Mouse (Mus musculus) liver, embryonic 12.5 days (tissue): Measurements from ENCODE around the gene Coro2a. TPM values are rescaled to one million over a fixed set of nuclear protein-coding genes. Genes with fewer than 3 reads are reported as not detected.

Experiments used
- ATAC-seq: fragments of 200-750 bp; cut with Nextera tagmentation; 2 replicates; pipeline ENCODE4 v1.8.0; 2017; ENCODE audit warnings: moderate number of reproducible peaks, mild to moderate bottlenecking, moderate library complexity
- H3K27ac ChIP-seq: fragments of 300-500 bp; sonication (generic); 2 replicates; pipeline ENCODE4 v1.5.1; 2016; ENCODE audit warnings: mild to moderate bottlenecking
- H3K27me3 ChIP-seq: fragments of 300-500 bp; sonication (generic); replicated peaks from 2 replicates; pipeline ENCODE4 v1.6.1; 2016; ENCODE audit warnings: mild to moderate bottlenecking, moderate library complexity
- H3K36me3 ChIP-seq: fragments of 300-500 bp; sonication (generic); 2 replicates; pipeline ENCODE4 v1.6.1; 2016; ENCODE audit warnings: mild to moderate bottlenecking, moderate library complexity
- H3K4me1 ChIP-seq: fragments of 300-500 bp; sonication (generic); 2 replicates; pipeline ENCODE4 v1.6.1; 2016
- H3K4me2 ChIP-seq: fragments of 300-500 bp; sonication (generic); 2 replicates; pipeline ENCODE4 v1.6.1; 2016; ENCODE audit warnings: mild to moderate bottlenecking, moderate library complexity
- H3K4me3 ChIP-seq: fragments of 300-500 bp; sonication (generic); 2 replicates; pipeline ENCODE4 v1.5.1; 2016; ENCODE audit warnings: mild to moderate bottlenecking, moderate library complexity
- H3K9ac ChIP-seq: fragments of 300-500 bp; sonication (generic); 2 replicates; pipeline ENCODE4 v1.6.1; 2016; ENCODE audit warnings: mild to moderate bottlenecking, moderate library complexity
- H3K9me3 ChIP-seq: fragments of 300-500 bp; sonication (generic); replicated peaks from 2 replicates; pipeline ENCODE4 v1.6.1; 2016; ENCODE audit warnings: mild to moderate bottlenecking, moderate library complexity
- WGBS: fragments of 180-500 bp; shearing (Covaris S2); methylation state at CpG from one replicate; pipeline ENCODE4 v1.1.7; 2016; ENCODE audit not compliant: insufficient replicate concordance; 5-methylcytosine and 5-hydroxymethylcytosine counted together
- polyA plus RNA-seq: library from polyadenylated mRNA; unstranded; fragments of >200 nt; fragmentation: Nextera tagmentation; extraction: Ambion mirVana; gene quantifications from 2 replicates; pipeline ENCODE4 v1.2.1, GENCODE M21; 2016

Gene Coro2a
- polyA plus RNA-seq, 1 experiment from 2014 or later: 4.9 TPM

DNA sequence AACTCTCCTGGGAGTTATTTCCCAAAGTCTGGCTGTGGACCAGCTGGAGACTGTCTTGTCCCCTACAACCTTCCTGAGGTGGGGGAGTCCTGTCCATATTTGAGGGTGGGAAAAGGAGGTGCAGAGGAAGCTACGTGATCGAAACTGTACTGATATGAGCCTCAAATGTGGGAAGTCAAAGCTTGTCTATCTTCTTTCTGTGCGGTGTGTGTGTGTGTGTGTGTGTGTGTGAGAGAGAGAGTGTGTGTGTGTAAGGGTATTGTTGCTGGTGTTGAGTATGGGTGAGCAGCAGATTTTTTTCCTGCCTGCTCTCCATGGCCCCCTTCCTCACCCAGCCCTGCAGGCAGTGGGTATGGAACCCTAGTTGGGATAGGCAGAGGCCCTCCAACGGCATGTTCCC, 37.8 kb downstream of the Coro2a start:
- no peak overlapping the region for H3K4me3 ChIP-seq
- no peaks in the 10 kb centered on the region for H3K36me3 ChIP-seq
- no peaks in the 10 kb centered on the region for H3K9me3 ChIP-seq
- H3K27ac ChIP-seq: no peak overlapping the region
- no peak for ATAC-seq
- no peak overlapping the region for H3K9ac ChIP-seq
- no peaks in the 10 kb centered on the region for H3K27me3 ChIP-seq
- peak overlapping the region; percentile 36 for H3K4me2 ChIP-seq
- WGBS: 42% methylated on average over 4 of the region's 4 CpGs
- H3K4me1 ChIP-seq: peaks cover 22% of the 10 kb centered on the region

DNA sequence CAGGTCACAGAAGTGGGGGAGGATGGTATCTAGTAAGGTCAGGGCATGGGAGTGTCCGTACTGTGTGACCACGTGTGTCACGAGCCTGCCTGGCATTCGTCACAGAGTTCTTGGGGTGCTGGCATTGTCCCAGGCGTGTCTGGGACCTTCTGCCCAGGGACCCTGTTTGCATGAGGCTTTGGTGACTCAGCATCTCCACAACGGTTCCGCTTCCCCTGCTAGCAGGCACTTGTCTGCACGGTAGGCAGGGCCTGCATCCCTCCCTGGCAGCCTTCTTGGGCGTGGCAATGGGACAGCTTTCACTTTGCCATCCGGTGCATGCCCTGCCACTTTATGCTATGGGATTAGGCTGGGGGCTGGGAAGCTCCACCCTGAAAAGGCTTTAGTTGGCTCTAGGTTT, 38.2 kb downstream of the Coro2a start:
- peak overlapping the region; percentile 36 for H3K4me2 ChIP-seq
- H3K9me3 ChIP-seq: no peaks in the 10 kb centered on the region
- H3K9ac ChIP-seq: no peak overlapping the region
- H3K27ac ChIP-seq: no peak overlapping the region
- no peaks in the 10 kb centered on the region for H3K27me3 ChIP-seq
- 26% methylated on average over 10 of the region's 10 CpGs for WGBS
- peaks cover 26% of the 10 kb centered on the region for H3K4me1 ChIP-seq
- no peaks in the 10 kb centered on the region for H3K36me3 ChIP-seq
- ATAC-seq: peak; percentile 66
- no peak overlapping the region for H3K4me3 ChIP-seq

- Histone ChIP-seq H3K4me2 (no peak overlapping the region), H3K36me3 (no peaks in the 10 kb centered on the region), H3K9ac (no peak overlapping the region), H3K27me3 (no peaks in the 10 kb centered on the region), H3K9me3 (no peaks in the 10 kb centered on the region), H3K27ac (no peak overlapping the region), H3K4me3 (no peak overlapping the region), H3K4me1 (peaks cover 34% of the 10 kb centered on the region)
- WGBS: 79% methylated on average over 14 of the region's 14 CpGs
- ATAC-seq: no peak
These were observed 39.2 kb downstream of the Coro2a start for GRCm38 (mm10) chr4:46562841-46563240.

DNA sequence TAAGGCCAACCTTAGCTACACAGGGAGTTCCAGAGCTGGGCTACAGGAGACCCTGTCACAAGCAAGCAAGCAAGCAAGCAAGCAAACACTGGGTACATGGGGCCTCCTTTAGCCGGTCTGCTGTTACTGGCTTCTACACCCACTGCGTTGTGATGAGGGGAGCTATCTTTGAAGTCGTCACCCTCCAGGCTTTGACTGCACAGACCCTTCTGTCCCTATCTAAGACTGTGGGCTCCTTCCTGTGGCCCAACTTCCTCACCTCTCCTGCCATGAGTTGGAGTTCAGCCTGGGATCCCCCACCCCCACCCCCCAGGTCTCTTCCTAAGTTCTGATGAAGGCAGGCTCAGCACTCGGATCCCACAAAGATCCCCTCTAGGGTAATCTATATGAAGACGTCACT, 40.0 kb downstream of the Coro2a start:
- H3K4me1 ChIP-seq: peaks cover 34% of the 10 kb centered on the region
- H3K4me3 ChIP-seq: no peak overlapping the region
- no peaks in the 10 kb centered on the region for H3K27me3 ChIP-seq
- 20% methylated on average over 5 of the region's 5 CpGs for WGBS
- no peaks in the 10 kb centered on the region for H3K36me3 ChIP-seq
- H3K27ac ChIP-seq: no peak overlapping the region
- no peak for ATAC-seq
- no peak overlapping the region for H3K9ac ChIP-seq
- no peak overlapping the region for H3K4me2 ChIP-seq
- H3K9me3 ChIP-seq: no peaks in the 10 kb centered on the region

DNA sequence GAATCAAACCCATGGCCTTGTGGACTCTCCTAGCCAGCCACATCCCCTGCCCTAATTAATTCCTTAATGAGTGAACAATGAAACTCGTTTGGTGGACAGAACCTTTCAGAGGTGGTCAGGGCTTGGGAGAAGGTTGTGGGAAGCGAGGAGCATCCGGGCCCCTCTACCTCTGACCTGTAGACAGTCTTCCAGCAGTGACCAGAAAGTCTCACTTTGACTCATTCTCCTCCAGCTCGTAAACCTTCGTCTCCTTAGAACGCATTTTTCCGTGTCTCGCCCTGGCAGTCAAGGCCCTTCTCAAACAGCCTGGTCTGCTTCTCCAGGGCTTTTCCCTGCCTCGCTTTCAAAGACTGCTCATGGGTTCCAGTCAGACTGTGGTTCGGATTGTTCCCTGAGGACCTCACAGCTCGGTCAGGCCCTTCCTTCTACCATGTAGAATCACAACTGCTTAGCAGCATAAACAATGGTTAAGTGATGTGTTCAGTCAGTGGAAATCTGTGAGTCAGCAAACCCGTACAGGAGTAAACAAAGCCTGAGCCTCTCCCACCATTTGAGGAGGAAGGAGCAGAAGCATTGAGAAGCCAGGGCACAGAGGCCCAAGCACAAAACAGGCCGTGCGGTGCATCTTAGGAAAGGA, 41.8 kb downstream of the Coro2a start:
- Histone ChIP-seq H3K9ac (no peak overlapping the region), H3K4me3 (no peak overlapping the region), H3K27ac (no peak overlapping the region), H3K4me1 (peaks cover 42% of the 10 kb centered on the region), H3K27me3 (0 out of 2 replicates have a peak, but pooled peaks cover 10% of the 10 kb centered on the region), H3K9me3 (no peaks in the 10 kb centered on the region), H3K36me3 (no peaks in the 10 kb centered on the region), H3K4me2 (no peak overlapping the region)
- 72% methylated on average over 14 of the region's 14 CpGs for WGBS
- ATAC-seq: no peak

DNA sequence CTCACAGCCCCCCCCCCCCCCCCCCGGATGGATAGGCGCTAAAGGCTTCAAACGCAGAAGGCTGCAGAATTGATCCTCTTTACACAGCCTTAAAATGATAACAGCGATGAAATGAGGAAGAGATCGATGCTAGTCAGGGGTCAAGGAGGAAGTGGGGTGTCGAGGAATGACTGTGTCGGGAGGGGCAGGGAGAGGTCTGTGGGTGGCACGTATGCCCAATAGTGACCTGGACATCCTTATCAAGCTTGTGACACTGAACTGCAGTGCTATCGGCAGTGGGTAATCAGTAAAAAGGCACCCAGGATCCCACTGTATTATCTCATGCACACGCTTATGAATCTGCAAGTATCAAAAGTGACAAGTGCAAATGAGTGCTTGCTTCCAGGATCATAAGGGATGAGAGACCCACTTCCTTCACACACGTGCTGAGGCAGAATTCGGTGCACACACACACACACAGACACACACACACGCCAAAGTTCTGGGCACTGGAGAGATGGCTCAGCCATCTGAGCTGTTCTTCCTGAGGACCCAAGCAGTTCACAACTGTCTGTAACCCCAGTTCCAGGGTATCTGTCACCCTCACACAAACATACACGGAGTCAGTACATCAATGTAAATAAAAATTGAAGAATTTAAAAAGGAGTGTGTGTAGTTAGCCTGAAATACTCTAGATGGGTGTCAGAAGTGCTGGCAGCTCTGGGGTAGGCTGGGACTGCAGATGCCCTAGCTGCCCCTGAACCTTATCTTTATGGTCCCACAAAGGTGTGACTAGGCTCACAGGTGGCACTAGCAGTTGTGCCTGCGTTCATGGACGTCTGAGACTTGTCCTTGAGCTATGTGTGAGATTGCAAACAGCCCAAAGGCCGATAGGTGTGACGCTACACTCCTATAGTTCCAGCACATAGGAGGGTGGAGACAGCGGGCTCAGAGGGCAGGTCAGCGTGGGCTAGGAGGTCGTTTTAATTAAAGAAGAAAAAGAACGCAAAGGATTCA, 43.0 kb downstream of the Coro2a start:
- Histone ChIP-seq H3K4me3 (no peak overlapping the region), H3K27ac (no peak overlapping the region), H3K4me2 (peak overlapping the region; percentile 17), H3K9ac (no peak overlapping the region), H3K9me3 (no peaks in the 10 kb centered on the region), H3K4me1 (peaks cover 41% of the 10 kb centered on the region), H3K36me3 (no peaks in the 10 kb centered on the region), H3K27me3 (0 out of 2 replicates have a peak, but pooled peaks cover 10% of the 10 kb centered on the region)
- ATAC-seq: no peak
- WGBS: 33% methylated on average over 21 of the region's 22 CpGs

DNA sequence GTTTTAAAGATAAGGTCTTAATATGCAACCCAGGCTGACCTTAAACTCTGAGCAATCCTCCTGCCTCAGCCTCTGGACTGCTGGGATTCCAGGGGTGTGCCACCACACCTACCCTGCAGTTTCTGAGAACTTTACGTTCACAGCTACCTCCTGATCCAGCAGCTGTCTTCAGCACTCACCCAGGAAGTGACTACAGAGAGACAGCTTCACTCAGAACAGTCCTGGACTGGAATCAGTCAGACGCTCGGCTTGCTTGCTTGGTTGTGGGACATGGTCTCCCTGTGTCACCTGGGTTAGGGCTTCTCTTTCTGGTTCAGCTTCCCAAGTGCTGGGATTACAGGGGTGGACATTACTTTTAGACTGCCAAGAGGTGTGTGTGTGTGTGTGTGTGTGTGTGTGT, 45.1 kb downstream of the Coro2a start:
- Histone ChIP-seq H3K9ac (no peak overlapping the region), H3K4me2 (no peak overlapping the region), H3K27ac (no peak overlapping the region), H3K27me3 (0 out of 2 replicates have a peak, but pooled peaks cover 10% of the 10 kb centered on the region), H3K4me1 (peaks cover 38% of the 10 kb centered on the region), H3K9me3 (no peaks in the 10 kb centered on the region), H3K4me3 (no peak overlapping the region), H3K36me3 (no peaks in the 10 kb centered on the region)
- ATAC-seq: no peak
- WGBS: 62% methylated on average over 3 of the region's 3 CpGs

GRCm38 (mm10) chr4:46555762-46556161, 46.2 kb downstream of the Coro2a start:
- WGBS: 65% methylated on average over 9 of the region's 9 CpGs
- Histone ChIP-seq H3K4me2 (no peak overlapping the region), H3K4me1 (peaks cover 37% of the 10 kb centered on the region), H3K4me3 (no peak overlapping the region), H3K27me3 (0 out of 2 replicates have a peak, but pooled peaks cover 10% of the 10 kb centered on the region), H3K36me3 (no peaks in the 10 kb centered on the region), H3K9me3 (no peaks in the 10 kb centered on the region), H3K9ac (no peak overlapping the region; the same call in 1 of the 2 replicates), H3K27ac (peak overlapping the region; percentile 29; the same call in 1 of the 2 replicates)
- no peak for ATAC-seq

GRCm38 (mm10) chr4:46554295-46555069, 47.5 kb downstream of the Coro2a start:
- H3K36me3 ChIP-seq: no peaks in the 10 kb centered on the region
- H3K4me1 ChIP-seq: peaks cover 47% of the 10 kb centered on the region
- no peak overlapping the region for H3K4me3 ChIP-seq
- 51% methylated on average over 10 of the region's 10 CpGs for WGBS
- peak; percentile 23 for ATAC-seq
- H3K27ac ChIP-seq: 0 out of 2 replicates have a peak overlapping the region, but pooled peaks have one; percentile 49
- no peak overlapping the region for H3K4me2 ChIP-seq
- H3K9ac ChIP-seq: no peak overlapping the region
- H3K9me3 ChIP-seq: no peaks in the 10 kb centered on the region
- 0 out of 2 replicates have a peak, but pooled peaks cover 10% of the 10 kb centered on the region for H3K27me3 ChIP-seq

GRCm38 (mm10) chr4:46553864-46554263, 48.1 kb downstream of the Coro2a start:
- peaks cover 41% of the 10 kb centered on the region for H3K4me1 ChIP-seq
- no peak overlapping the region for H3K4me3 ChIP-seq
- H3K27ac ChIP-seq: 0 out of 2 replicates have a peak overlapping the region, but pooled peaks have one; percentile 49
- no peak overlapping the region for H3K4me2 ChIP-seq
- H3K9me3 ChIP-seq: no peaks in the 10 kb centered on the region
- H3K36me3 ChIP-seq: no peaks in the 10 kb centered on the region
- WGBS: 71% methylated on average over 1 of the region's 1 CpGs
- 0 out of 2 replicates have a peak, but pooled peaks have one; percentile 15 for ATAC-seq
- 0 out of 2 replicates have a peak, but pooled peaks cover 10% of the 10 kb centered on the region for H3K27me3 ChIP-seq
- H3K9ac ChIP-seq: no peak overlapping the region

GRCm38 (mm10) chr4:46550406-46550805, 51.6 kb downstream of the Coro2a start:
- WGBS: 55% methylated on average over 8 of the region's 8 CpGs
- Histone ChIP-seq H3K36me3 (no peaks in the 10 kb centered on the region), H3K27me3 (no peaks in the 10 kb centered on the region; the same call in 1 of the 2 replicates), H3K27ac (no peak overlapping the region), H3K9ac (no peak overlapping the region), H3K4me2 (no peak overlapping the region), H3K9me3 (no peaks in the 10 kb centered on the region), H3K4me3 (no peak overlapping the region), H3K4me1 (peaks cover 24% of the 10 kb centered on the region)
- no peak for ATAC-seq
